Mouse (Mus musculus) bone marrow macrophage, adult 2 months (primary cell): ENCODE results near the gene Chmp2a.

Source experiments
- CTCF ChIP-seq: IDR thresholded peaks from 2 replicates; pipeline ENCODE4 v1.5.1; 2012; ENCODE audit warnings: low read depth, mild to moderate bottlenecking, low read length, moderate library complexity
- POLR2A ChIP-seq: IDR thresholded peaks from 2 replicates; pipeline ENCODE4 v1.6.1; 2012; ENCODE audit warnings: mild to moderate bottlenecking, low read depth, low read length, borderline replicate concordance

- TF ChIP-seq POLR2A (no peak), CTCF (no peak)
Observed at GRCm38 (mm10) chr7:13037366-13037765, 2.8 kb upstream of the Chmp2a start.
